Mouse (Mus musculus): Measurements from ENCODE around the gene Tex261. TPM values are rescaled to one million over a fixed set of nuclear protein-coding genes. Genes with fewer than 3 reads are reported as not detected.
A peak's percentile ranks its signal among the peaks of the same experiment; 100 is the strongest.

Tex261 gene
- polyA plus RNA-seq, 1 experiment from 2014 or later: 65.8 TPM

DNA sequence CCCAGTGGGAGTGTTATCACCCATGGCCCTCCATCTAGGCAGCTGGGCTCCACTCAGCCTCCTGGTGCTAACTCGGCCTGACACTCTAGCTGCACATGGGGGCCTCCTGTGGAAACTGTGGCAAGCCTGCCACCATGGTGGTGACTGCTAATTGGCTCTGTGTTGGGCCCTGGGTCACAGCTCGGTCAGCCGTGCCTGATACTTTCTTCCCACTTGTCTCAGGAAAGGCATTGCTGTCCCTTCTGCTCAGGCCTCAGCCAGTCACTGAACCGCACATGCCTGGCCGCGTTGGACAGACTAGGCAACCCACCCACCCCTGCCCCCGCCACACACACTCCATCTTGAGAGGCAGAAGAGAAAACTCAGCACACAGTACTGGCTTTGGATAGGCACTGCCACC, 12.9 kb upstream of the Tex261 start:
- no peak overlapping the region for H3K9ac ChIP-seq
- H3K4me2 ChIP-seq (replicated peaks): no peak overlapping the region
- no peak overlapping the region for H3K27ac ChIP-seq
- no peaks in the 10 kb centered on the region for H3K27me3 ChIP-seq
- H3K9me3 ChIP-seq (replicated peaks): no peaks in the 10 kb centered on the region
- ATAC-seq (ENCODE audit: low FRiP score): no peak
- 32% methylated on average over 7 of the region's 7 CpGs for WGBS
- H3K36me3 ChIP-seq: no peaks in the 10 kb centered on the region
- no peaks in the 10 kb centered on the region for H3K4me1 ChIP-seq
- no peak overlapping the region for H3K4me3 ChIP-seq

DNA sequence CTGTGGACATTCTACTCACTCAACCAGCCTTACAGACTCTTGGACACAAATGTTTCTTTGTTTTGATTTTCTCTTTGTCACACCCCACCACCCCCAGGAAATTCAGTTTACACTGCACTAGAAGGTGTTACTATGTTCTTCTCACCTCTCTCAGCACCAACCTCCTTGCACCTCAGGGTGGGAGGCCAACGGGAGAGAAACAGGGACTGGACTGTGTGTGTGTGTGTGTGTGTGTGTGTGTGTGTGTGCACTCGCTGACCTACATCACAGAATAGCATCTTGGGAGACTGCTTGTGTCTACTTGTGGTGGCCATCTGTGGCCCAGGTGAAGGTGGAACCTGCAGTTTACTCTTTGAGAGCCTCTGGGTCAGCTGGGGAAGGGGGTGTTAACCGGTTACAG, 10.8 kb upstream of the Tex261 start:
- no peaks in the 10 kb centered on the region for H3K9me3 ChIP-seq (replicated peaks)
- H3K4me3 ChIP-seq: no peak overlapping the region
- H3K27ac ChIP-seq: no peak overlapping the region
- H3K36me3 ChIP-seq: no peaks in the 10 kb centered on the region
- no peak overlapping the region for H3K4me2 ChIP-seq (replicated peaks)
- H3K27me3 ChIP-seq: no peaks in the 10 kb centered on the region
- H3K4me1 ChIP-seq: no peaks in the 10 kb centered on the region
- 81% methylated on average over 3 of the region's 3 CpGs for WGBS
- ATAC-seq (ENCODE audit: low FRiP score): no peak
- no peak overlapping the region for H3K9ac ChIP-seq

GRCm38 (mm10) chr6:83779026-83779425, 3.4 kb upstream of the Tex261 start:
- Histone ChIP-seq H3K9ac (no peak overlapping the region), H3K4me1 (peaks cover 11% of the 10 kb centered on the region), H3K36me3 (no peaks in the 10 kb centered on the region), H3K4me2 (replicated peaks) (no peak overlapping the region), H3K27ac (no peak overlapping the region), H3K9me3 (replicated peaks) (no peaks in the 10 kb centered on the region), H3K4me3 (no peak overlapping the region), H3K27me3 (no peaks in the 10 kb centered on the region; the same call in 1 of the 2 replicates)
- no peak for ATAC-seq (ENCODE audit: low FRiP score)
- WGBS: 7% methylated on average over 5 of the region's 5 CpGs

- peaks cover 12% of the 10 kb centered on the region for H3K4me1 ChIP-seq
- no peaks in the 10 kb centered on the region for H3K9me3 ChIP-seq (replicated peaks)
- H3K27ac ChIP-seq: no peak overlapping the region
- WGBS: 78% methylated on average over 7 of the region's 7 CpGs
- H3K36me3 ChIP-seq: no peaks in the 10 kb centered on the region
- H3K27me3 ChIP-seq: no peaks in the 10 kb centered on the region; the same call in 1 of the 2 replicates
- no peak overlapping the region for H3K9ac ChIP-seq
- no peak overlapping the region for H3K4me2 ChIP-seq (replicated peaks)
- no peak overlapping the region for H3K4me3 ChIP-seq
- ATAC-seq (ENCODE audit: low FRiP score): no peak
Observed at GRCm38 (mm10) chr6:83778306-83778705, 2.7 kb upstream of the Tex261 start.

DNA sequence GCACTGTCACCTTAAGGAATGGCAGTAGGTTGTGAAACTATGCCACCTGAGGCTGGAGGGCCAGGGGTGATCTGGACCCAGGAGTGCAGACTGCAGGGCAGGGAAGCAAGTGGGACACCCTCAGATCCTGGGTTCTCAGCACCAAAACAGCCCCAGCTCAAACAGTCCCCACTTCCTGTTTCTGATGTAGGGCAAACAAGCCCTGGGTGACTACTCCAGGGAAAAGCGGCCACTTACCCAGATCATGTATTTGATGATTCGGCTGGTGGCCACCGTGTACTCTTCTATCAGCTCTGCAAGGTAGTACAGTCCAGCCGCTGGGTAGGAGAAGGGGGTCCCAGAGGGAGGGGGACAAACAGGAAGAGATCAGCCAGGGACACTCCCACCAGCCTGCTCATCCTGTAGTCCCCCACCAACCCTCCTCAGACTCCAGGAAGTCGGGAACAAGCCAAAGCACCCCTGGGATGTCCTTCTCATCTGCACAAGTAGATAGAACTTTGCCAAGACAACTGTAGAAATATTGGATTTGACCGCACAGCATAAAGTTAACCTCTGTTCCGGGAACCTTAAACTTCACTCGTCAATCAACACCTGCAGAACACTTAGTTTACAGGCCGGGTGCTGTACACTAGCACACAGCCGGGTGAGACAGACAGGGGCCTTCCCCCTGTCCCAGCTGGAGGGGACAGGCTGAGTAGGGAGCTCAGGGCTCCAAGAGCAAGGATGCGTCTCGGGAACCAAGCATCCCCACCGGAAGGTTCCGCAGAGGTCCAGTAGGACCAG, 641 bp downstream of the Tex261 start:
- H3K36me3 ChIP-seq: peaks cover 22% of the 10 kb centered on the region
- peak overlapping the region; percentile 74 for H3K4me3 ChIP-seq
- H3K9ac ChIP-seq: peak overlapping the region; percentile 89
- H3K9me3 ChIP-seq (replicated peaks): no peaks in the 10 kb centered on the region
- 2% methylated on average over 14 of the region's 14 CpGs for WGBS
- H3K4me1 ChIP-seq: peaks cover 12% of the 10 kb centered on the region
- peak; percentile 23 for ATAC-seq (ENCODE audit: low FRiP score)
- no peaks in the 10 kb centered on the region; the same call in 1 of the 2 replicates for H3K27me3 ChIP-seq
- peak overlapping the region; percentile 64 for H3K27ac ChIP-seq
- H3K4me2 ChIP-seq (replicated peaks): peak overlapping the region; percentile 78

DNA sequence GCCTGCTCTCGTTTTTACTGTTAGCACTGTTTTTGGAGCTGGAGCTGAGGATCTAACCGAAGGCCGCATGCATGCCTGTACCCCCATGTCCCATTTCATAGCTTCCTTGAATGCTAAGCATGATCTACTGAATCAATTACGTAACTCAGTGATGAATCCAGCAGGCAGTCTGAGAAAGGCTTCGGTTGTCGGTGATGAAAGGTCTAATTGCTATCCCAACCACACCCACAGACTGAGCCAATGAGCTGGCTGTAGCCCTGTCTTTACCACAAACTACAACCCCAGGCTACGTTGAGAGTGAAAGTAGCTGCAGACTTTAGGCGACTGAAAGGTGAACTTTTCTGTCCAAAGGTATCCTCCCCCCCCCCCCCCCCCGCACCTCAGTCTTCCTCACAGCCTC, 1.5 kb downstream of the Tex261 start:
- Histone ChIP-seq H3K4me1 (peaks cover 12% of the 10 kb centered on the region), H3K27ac (no peak overlapping the region), H3K27me3 (no peaks in the 10 kb centered on the region; the same call in 1 of the 2 replicates), H3K9ac (0 out of 2 replicates have a peak overlapping the region, but pooled peaks have one; percentile 89), H3K4me2 (replicated peaks) (peak overlapping the region; percentile 78), H3K9me3 (replicated peaks) (no peaks in the 10 kb centered on the region), H3K4me3 (peak overlapping the region; percentile 74), H3K36me3 (peaks cover 29% of the 10 kb centered on the region)
- WGBS: 72% methylated on average over 9 of the region's 9 CpGs
- ATAC-seq (ENCODE audit: low FRiP score): no peak

- peaks cover 20% of the 10 kb centered on the region for H3K27me3 ChIP-seq
- no peak overlapping the region for H3K9ac ChIP-seq
- H3K4me3 ChIP-seq: no peak overlapping the region
- H3K36me3 ChIP-seq: peaks cover 34% of the 10 kb centered on the region
- WGBS: 93% methylated on average over 5 of the region's 5 CpGs
- no peaks in the 10 kb centered on the region for H3K9me3 ChIP-seq (replicated peaks)
- no peaks in the 10 kb centered on the region; the same call in 1 of the 2 replicates for H3K4me1 ChIP-seq
- no peak overlapping the region for H3K4me2 ChIP-seq (replicated peaks)
- ATAC-seq (ENCODE audit: low FRiP score): no peak
- H3K27ac ChIP-seq: no peak overlapping the region
Observed at GRCm38 (mm10) chr6:83768485-83768884, 7.1 kb downstream of the Tex261 start.

DNA sequence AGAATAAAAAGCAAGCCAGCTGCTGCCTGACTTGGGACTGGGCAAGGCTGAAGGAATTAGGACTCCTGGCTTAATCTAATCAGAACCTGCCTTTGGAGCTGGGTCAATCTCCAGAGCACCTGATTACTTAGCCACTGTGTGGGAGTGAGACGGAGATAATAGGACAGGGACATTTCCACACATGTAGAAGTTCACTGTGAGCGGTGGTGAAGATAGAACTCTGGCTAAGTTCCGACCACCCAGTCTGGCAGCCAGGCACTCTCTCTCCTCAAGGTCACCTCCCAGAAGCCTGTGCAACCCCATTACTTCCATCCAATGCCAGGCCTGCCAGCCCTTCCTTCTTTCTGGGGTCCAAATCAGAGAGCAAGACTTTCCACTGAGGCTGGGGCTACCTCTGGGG, 8.6 kb downstream of the Tex261 start:
- WGBS: 93% methylated on average over 3 of the region's 3 CpGs
- ATAC-seq (ENCODE audit: low FRiP score): no peak
- H3K27me3 ChIP-seq: peaks cover 35% of the 10 kb centered on the region

DNA sequence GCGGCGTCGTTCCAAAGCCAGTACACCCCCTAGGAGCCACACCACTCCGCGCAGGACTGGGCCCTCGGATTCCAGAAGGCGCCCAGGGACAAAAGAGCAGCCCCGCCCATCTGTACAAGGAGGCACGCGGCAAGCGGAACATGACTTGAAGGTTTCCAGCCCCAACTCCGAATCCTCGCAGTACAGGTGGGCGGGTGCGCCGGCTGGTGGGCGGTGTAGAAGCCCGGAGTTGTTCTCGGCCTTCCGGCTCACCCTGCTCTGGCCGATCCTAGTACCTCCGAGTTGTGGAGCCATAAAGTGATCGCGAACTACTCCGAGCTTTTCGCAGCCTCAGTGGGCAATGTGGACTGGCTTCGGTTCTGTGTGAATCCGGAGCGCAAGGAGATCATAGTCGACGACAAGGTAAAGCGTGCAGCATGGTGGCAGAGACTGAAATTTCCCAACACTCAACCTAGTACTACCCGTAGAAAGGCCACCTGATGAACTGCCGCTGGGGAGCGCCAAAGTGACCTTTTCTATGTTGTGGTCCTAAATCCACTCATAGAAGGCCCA, 12.7 kb downstream of the Tex261 start:
- no peak overlapping the region for H3K9ac ChIP-seq
- H3K27ac ChIP-seq: no peak overlapping the region

More for the DNA sequence above, 8.6 kb downstream of the Tex261 start:
- no peak overlapping the region for H3K9ac ChIP-seq
- peaks cover 6% of the 10 kb centered on the region for H3K4me1 ChIP-seq
- H3K9me3 ChIP-seq (replicated peaks): no peaks in the 10 kb centered on the region
- peaks cover 25% of the 10 kb centered on the region for H3K36me3 ChIP-seq
- no peak overlapping the region for H3K4me3 ChIP-seq
- no peak overlapping the region for H3K4me2 ChIP-seq (replicated peaks)
- no peak overlapping the region for H3K27ac ChIP-seq

GRCm38 (mm10) chr6:83762344-83762743, 13.3 kb downstream of the Tex261 start, which contains the start of gene Ankrd53:
Gene Ankrd53 (plus strand): TSS chr6:83762644.
- no peaks in the 10 kb centered on the region for H3K9me3 ChIP-seq (replicated peaks)
- peaks cover 12% of the 10 kb centered on the region for H3K4me1 ChIP-seq
- H3K4me2 ChIP-seq (replicated peaks): peak within 1 kb of the TSS; percentile 49
- H3K9ac ChIP-seq: no peak within 1 kb of the TSS
- 0 out of 2 replicates have a peak, but pooled peaks have one; percentile 8 for ATAC-seq (ENCODE audit: low FRiP score)
- peak within 1 kb of the TSS; percentile 24 for H3K4me3 ChIP-seq
- H3K36me3 ChIP-seq: no peaks in the 10 kb centered on the region
- WGBS: 23% methylated on average over 6 of the region's 6 CpGs
- H3K27me3 ChIP-seq: peaks cover 80% of the 10 kb centered on the region
- no peak within 1 kb of the TSS for H3K27ac ChIP-seq

More for the DNA sequence above, 12.7 kb downstream of the Tex261 start:
- H3K4me1 ChIP-seq: peaks cover 11% of the 10 kb centered on the region
- no peaks in the 10 kb centered on the region for H3K9me3 ChIP-seq (replicated peaks)
- H3K4me3 ChIP-seq: peak overlapping the region; percentile 24
- 1% methylated on average over 35 of the region's 35 CpGs for WGBS
- peaks cover 74% of the 10 kb centered on the region for H3K27me3 ChIP-seq
- ATAC-seq (ENCODE audit: low FRiP score): peak; percentile 60; the same call in 1 of the 2 replicates
- no peaks in the 10 kb centered on the region for H3K36me3 ChIP-seq
- H3K4me2 ChIP-seq (replicated peaks): peak overlapping the region; percentile 49

GRCm38 (mm10) chr6:83756051-83756450, 19.6 kb downstream of the Tex261 start:
- Histone ChIP-seq H3K4me2 (replicated peaks) (no peak overlapping the region), H3K9ac (no peak overlapping the region), H3K4me1 (0 out of 2 replicates have a peak, but pooled peaks cover 6% of the 10 kb centered on the region), H3K27me3 (peaks cover 88% of the 10 kb centered on the region), H3K4me3 (no peak overlapping the region), H3K9me3 (replicated peaks) (no peaks in the 10 kb centered on the region), H3K36me3 (no peaks in the 10 kb centered on the region), H3K27ac (no peak overlapping the region)
- no peak for ATAC-seq (ENCODE audit: low FRiP score)
- WGBS: 74% methylated on average over 9 of the region's 9 CpGs

DNA sequence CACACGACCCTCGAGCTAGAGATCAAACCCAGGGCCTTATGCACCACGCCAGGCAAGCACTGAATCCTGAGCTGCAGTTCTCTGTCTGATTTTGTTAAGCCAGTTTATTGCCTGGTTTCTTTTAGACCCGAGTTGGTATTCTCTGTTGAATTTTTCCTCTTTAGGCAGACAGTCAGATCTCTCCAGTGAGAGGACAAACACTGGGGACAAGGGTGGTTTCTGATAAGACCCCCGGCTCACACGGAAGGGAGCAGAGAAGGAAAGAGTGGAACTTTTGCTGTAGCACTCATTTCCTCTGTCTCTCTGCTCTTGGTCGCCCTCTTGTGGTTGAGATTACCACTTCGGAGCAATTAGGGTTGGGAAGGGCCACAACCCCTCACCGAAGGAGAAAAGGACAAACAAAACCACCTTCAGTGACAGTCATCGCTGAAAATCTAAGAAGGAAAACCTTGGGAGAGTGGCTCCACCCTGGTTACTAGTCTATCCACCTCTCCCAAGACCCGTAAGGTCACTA, 25.4 kb downstream of the Tex261 start:
- 6% methylated on average over 11 of the region's 11 CpGs for WGBS
- no peak for ATAC-seq (ENCODE audit: low FRiP score)

More for the DNA sequence above, 25.4 kb downstream of the Tex261 start:
- Histone ChIP-seq H3K4me1 (peaks cover 4% of the 10 kb centered on the region; the same call in 1 of the 2 replicates), H3K36me3 (no peaks in the 10 kb centered on the region), H3K9ac (no peak overlapping the region), H3K27me3 (peaks cover 73% of the 10 kb centered on the region), H3K4me2 (replicated peaks) (no peak overlapping the region), H3K27ac (no peak overlapping the region), H3K9me3 (replicated peaks) (no peaks in the 10 kb centered on the region), H3K4me3 (no peak overlapping the region)
